Mouse (Mus musculus) liver, embryonic 14.5 days (tissue): ENCODE results near the gene Pus10. TPM values are rescaled to one million over a fixed set of nuclear protein-coding genes. Genes with fewer than 3 reads are reported as not detected.

Experiments
- ATAC-seq: fragments of 200-750 bp; cut with Nextera tagmentation; 2 replicates; pipeline ENCODE4 v1.8.0; 2017; ENCODE audit warnings: moderate number of reproducible peaks, mild to moderate bottlenecking, moderate library complexity; ENCODE audit not compliant: insufficient read depth
- DNase-seq, 3 experiments: peaks; one replicate each; pipeline ENCODE4 v3.0.0-alpha.2; 2012 to 2013; ENCODE audit warnings: low read depth in 3 of 3, low spot score in 3 of 3
- H3K27ac ChIP-seq: fragments of 300-500 bp; sonication (generic); 2 replicates; pipeline ENCODE4 v1.5.1; 2014; ENCODE audit warnings: moderate library complexity, mild to moderate bottlenecking, control low read depth, inconsistent platforms
- H3K27me3 ChIP-seq: fragments of 300-500 bp; sonication (generic); 2 replicates; pipeline ENCODE4 v1.6.1; 2014; ENCODE audit warnings: mild to moderate bottlenecking, low read length, moderate library complexity; ENCODE audit not compliant: control insufficient read depth, insufficient read depth
- H3K36me3 ChIP-seq: fragments of 300-500 bp; sonication (generic); replicated peaks from 2 replicates; pipeline ENCODE4 v1.6.1; 2014; ENCODE audit warnings: low read depth; ENCODE audit not compliant: control insufficient read depth, insufficient read depth
- H3K4me1 ChIP-seq, 2 experiments: fragments of 200-500 bp in 1 of 2; fragments of 300-500 bp in 1 of 2; sonication (generic) in 1 of 2; replicated peaks; 2 replicates each; pipeline ENCODE4 v1.6.1; 2012 to 2014; ENCODE audit warnings: antibody characterized with exemption in 1 of 2, inconsistent platforms in 1 of 2, low read length in 1 of 2; ENCODE audit not compliant: control insufficient read depth in 2 of 2, insufficient read depth in 2 of 2
- H3K4me2 ChIP-seq: fragments of 300-500 bp; sonication (generic); 2 replicates; pipeline ENCODE4 v1.6.1; 2014; ENCODE audit warnings: low read depth, mild to moderate bottlenecking, control low read depth, moderate library complexity
- H3K4me3 ChIP-seq, 2 experiments: fragments of 200-500 bp in 1 of 2; fragments of 300-500 bp in 1 of 2; sonication (generic) in 1 of 2; 2 replicates each; pipeline ENCODE4 v1.5.1; 2012 to 2014; ENCODE audit warnings: low read depth in 2 of 2, low read length in 2 of 2, mild to moderate bottlenecking in 2 of 2, control low read depth in 1 of 2, inconsistent platforms in 1 of 2, moderate library complexity in 1 of 2; ENCODE audit not compliant: insufficient read depth in 1 of 2
- H3K9ac ChIP-seq: fragments of 300-500 bp; sonication (generic); replicated peaks from 2 replicates; pipeline ENCODE4 v1.6.1; 2014; ENCODE audit warnings: mild to moderate bottlenecking, control low read depth, moderate library complexity
- H3K9me3 ChIP-seq: fragments of 300-500 bp; sonication (generic); 2 replicates; pipeline ENCODE4 v1.6.1; 2016; ENCODE audit warnings: low read length, mixed read lengths; ENCODE audit not compliant: control insufficient read depth
- CTCF ChIP-seq: IDR thresholded peaks from 2 replicates; pipeline ENCODE4 v1.5.1; 2016; ENCODE audit warnings: antibody characterized with exemption, low read depth, control low read depth
- EP300 ChIP-seq: IDR thresholded peaks from 2 replicates; pipeline ENCODE4 v1.6.1; 2016; ENCODE audit warnings: antibody characterized with exemption, low read depth
- WGBS: fragments of 180-500 bp; shearing (Covaris S2); extraction: QIAGEN DNeasy Blood & Tissue Kit; methylation state at CpG from one replicate; pipeline ENCODE4 v1.1.7; 2014; ENCODE audit not compliant: insufficient replicate concordance; 5-methylcytosine and 5-hydroxymethylcytosine counted together
- polyA plus RNA-seq, 2 experiments: library from polyadenylated mRNA; depleted of rRNA in 1 of 2; stranded (reverse) in 1 of 2; unstranded in 1 of 2; fragments of >200 nt; fragmentation: Nextera tagmentation in 1 of 2; extraction: Ambion mirVana in 1 of 2; gene quantifications; 2 replicates each; pipeline versions ENCODE4 v1.2.1 to v1.2.3; 2012 to 2014

Gene Pus10
- polyA plus RNA-seq, 2 experiments: 6.1 to 13.6 TPM

GRCm38 (mm10) chr11:23693286-23693685 is 27.8 kb downstream of the Pus10 start:
- H3K4me3 ChIP-seq: no peak overlapping the region
- no peaks in the 10 kb centered on the region; the same call in 1 of the 2 replicates for H3K36me3 ChIP-seq
- 0 out of 4 replicates have a peak, but pooled peaks cover 0 to 1% of the 10 kb centered on the region in 2 experiments for H3K4me1 ChIP-seq
- TF ChIP-seq CTCF: no peak
- no peak for TF ChIP-seq EP300
- H3K9me3 ChIP-seq: no peaks in the 10 kb centered on the region
- H3K9ac ChIP-seq: no peak overlapping the region
- H3K4me2 ChIP-seq: no peak overlapping the region
- WGBS: 62% methylated on average over 2 of the region's 2 CpGs
- DNase-seq (no peak), ATAC-seq (no peak)
- H3K27ac ChIP-seq: no peak overlapping the region
- no peaks in the 10 kb centered on the region for H3K27me3 ChIP-seq

GRCm38 (mm10) chr11:23695847-23696246 is 30.4 kb downstream of the Pus10 start:
- DNase-seq: no peak
- no peak overlapping the region for H3K9ac ChIP-seq
- TF ChIP-seq EP300 (no peak), CTCF (no peak)
- no peak overlapping the region for H3K4me3 ChIP-seq
- H3K4me2 ChIP-seq: no peak overlapping the region
- no peaks in the 10 kb centered on the region for H3K27me3 ChIP-seq
- H3K27ac ChIP-seq: no peak overlapping the region
- 0 out of 4 replicates have a peak, but pooled peaks cover 0 to 1% of the 10 kb centered on the region in 2 experiments for H3K4me1 ChIP-seq
- H3K36me3 ChIP-seq: no peaks in the 10 kb centered on the region
- H3K9me3 ChIP-seq: no peaks in the 10 kb centered on the region
- no peak for ATAC-seq

- WGBS: 73% methylated on average over 2 of the region's 2 CpGs
- Histone ChIP-seq H3K36me3 (peaks cover 2% of the 10 kb centered on the region; the same call in 1 of the 2 replicates), H3K9ac (no peak overlapping the region), H3K27me3 (no peaks in the 10 kb centered on the region), H3K4me3 (no peak overlapping the region), H3K4me1 (no peaks in the 10 kb centered on the region), H3K9me3 (no peaks in the 10 kb centered on the region), H3K4me2 (no peak overlapping the region), H3K27ac (no peak overlapping the region)
- DNase-seq (no peak), ATAC-seq (no peak)
- TF ChIP-seq CTCF (no peak), EP300 (no peak)
These were observed 33.1 kb downstream of the Pus10 start for GRCm38 (mm10) chr11:23698526-23698925.

- H3K9ac ChIP-seq: no peak overlapping the region
- no peaks in the 10 kb centered on the region for H3K4me1 ChIP-seq
- no peak overlapping the region for H3K4me3 ChIP-seq
- H3K4me2 ChIP-seq: no peak overlapping the region
- no peak for TF ChIP-seq EP300
- no peak for TF ChIP-seq CTCF
- no peaks in the 10 kb centered on the region for H3K27me3 ChIP-seq
- no peaks in the 10 kb centered on the region for H3K9me3 ChIP-seq
- no peak for ATAC-seq
- 70% methylated on average over 3 of the region's 3 CpGs for WGBS
- DNase-seq: no peak
- no peak overlapping the region for H3K27ac ChIP-seq
- peaks cover 2% of the 10 kb centered on the region; the same call in 1 of the 2 replicates for H3K36me3 ChIP-seq
These were observed 34.1 kb downstream of the Pus10 start for GRCm38 (mm10) chr11:23699414-23700095.

GRCm38 (mm10) chr11:23701831-23702230 is 36.4 kb downstream of the Pus10 start:
- ATAC-seq (no peak), DNase-seq (no peak)
- Histone ChIP-seq H3K27me3 (no peaks in the 10 kb centered on the region), H3K27ac (no peak overlapping the region), H3K4me1 (no peaks in the 10 kb centered on the region), H3K4me2 (no peak overlapping the region), H3K9me3 (no peaks in the 10 kb centered on the region), H3K4me3 (no peak overlapping the region), H3K36me3 (peaks cover 2% of the 10 kb centered on the region; the same call in 1 of the 2 replicates), H3K9ac (no peak overlapping the region)
- TF ChIP-seq EP300 (no peak), CTCF (no peak)
- 80% methylated on average over 3 of the region's 3 CpGs for WGBS
